Mouse (Mus musculus) ovary, postnatal 14 days (tissue): Measurements from ENCODE around the gene Rapgef2.
"Not testable (repeated sequence)": the region's sequence is repeated elsewhere in the genome, so short reads cannot be mapped to it uniquely, and the experiment has no call there.

Source experiments
- DNase-seq: peaks from one replicate; pipeline ENCODE4 v3.0.0; 2022; ENCODE audit warnings: low spot score

Gene Rapgef2

DNA sequence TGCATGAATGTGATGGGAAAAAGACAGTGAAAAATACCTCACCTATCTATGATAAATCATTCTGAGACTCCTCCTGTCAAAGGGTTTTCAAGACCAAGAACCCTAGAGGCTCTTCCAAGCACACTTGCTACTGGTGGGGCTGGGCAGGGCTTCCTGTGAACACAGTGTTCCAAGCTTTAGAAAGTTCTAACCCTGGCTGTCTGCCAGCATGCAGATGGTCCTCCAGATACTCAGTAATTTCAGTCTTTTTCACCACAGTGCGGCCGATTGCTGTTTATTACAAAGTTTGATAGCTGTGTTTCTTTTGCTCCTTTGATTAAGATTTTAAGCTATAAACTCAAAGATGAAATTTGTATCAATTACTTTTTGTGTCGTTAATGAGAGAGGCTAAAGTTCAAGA lies 83.1 kb downstream of the Rapgef2 start:
- DNase-seq = no peak

DNA sequence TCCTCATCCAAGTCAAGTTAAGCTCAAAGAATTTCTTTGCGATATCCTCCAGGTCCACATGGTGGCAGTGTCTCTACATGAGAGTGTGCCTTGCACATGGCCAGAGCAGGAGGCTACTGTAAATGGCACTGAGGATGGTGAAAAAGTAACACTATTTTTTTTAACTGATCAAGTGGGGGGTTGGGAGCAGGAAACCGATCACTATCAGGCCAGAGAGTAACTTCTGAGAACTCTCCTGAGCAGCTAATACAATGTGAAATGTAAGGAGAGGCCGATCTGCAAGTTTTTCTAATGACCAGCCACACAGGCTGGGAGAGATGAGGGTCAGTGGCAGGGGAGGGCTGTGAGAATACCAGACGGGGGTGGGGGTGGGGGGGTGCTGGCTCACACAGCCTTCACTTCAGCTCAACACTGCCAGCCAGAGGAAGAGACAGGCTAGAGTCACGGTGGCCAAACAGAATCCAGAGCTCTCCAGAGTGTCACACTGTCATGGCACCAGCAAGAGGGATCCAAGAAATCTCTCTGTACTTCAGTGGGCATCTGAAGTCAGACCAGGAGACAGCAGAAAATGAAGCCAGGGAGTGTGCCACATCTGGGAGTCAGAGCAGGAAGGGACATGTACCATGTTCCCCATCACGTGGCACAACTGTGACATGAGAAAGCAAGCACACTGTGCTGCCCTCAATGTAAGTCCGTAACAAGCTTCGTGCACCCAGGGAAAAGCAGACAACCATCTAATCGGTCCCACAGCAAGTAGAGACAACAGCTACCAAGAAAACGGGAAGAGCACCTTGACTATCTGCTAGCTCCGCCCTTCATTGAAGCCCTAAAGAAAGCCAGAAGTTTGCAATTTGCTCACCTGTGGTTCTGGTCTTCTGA lies 83.8 kb downstream of the Rapgef2 start:
- peak; percentile 62 for DNase-seq

DNA sequence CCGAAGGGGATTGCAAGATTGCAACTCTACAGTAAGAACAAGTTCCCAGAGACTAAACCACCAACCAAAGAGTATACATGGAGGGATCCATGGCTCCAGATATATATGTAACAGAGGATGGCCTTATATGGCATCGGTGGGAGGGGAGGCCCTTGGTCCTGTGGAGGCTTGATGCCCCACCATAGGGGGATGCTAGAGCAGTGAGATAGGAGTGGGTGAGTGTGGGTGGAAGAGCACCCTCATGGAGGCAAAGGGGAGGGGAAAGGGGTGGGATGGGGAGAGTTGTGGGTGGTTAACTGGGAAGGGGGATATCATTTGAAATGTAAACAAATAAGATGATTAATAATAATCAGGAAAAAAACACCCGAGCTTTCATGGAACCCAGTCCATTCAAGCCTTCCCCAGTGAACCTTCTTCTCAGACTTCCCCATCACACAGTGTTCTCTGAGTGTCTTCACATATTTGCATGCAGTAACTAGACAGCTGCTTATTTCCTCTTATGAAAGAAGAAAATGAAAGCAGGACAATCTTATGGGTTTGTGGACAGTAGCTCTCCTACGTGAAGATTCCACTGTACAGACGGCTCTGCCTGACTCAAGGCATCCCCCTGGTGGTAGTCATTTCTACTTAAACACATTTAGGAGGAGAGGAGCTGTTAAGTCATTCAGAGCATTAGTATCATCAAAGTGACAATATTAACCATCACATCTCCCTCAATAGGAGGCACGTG lies 89.4 kb downstream of the Rapgef2 start:
- no peak for DNase-seq

DNA sequence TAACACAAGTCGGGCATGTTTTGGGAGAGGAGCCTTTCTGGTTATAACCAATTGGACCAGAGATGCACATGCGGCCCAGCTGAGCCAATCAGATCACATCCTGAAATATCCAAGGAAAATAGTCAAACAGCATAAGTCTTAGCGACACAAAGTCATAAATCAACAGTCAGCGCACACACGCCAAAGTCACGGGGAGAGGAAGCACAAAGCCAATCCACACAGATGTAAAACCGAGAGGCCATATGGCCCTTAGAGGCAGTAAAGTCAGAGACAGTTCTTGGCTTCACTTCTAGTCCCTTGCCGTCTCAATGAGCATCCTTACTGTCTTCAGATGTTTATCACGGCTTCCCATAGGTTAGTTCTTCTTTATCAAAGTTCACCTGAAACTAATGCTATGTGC lies 91.0 kb downstream of the Rapgef2 start:
- DNase-seq = no peak

DNA sequence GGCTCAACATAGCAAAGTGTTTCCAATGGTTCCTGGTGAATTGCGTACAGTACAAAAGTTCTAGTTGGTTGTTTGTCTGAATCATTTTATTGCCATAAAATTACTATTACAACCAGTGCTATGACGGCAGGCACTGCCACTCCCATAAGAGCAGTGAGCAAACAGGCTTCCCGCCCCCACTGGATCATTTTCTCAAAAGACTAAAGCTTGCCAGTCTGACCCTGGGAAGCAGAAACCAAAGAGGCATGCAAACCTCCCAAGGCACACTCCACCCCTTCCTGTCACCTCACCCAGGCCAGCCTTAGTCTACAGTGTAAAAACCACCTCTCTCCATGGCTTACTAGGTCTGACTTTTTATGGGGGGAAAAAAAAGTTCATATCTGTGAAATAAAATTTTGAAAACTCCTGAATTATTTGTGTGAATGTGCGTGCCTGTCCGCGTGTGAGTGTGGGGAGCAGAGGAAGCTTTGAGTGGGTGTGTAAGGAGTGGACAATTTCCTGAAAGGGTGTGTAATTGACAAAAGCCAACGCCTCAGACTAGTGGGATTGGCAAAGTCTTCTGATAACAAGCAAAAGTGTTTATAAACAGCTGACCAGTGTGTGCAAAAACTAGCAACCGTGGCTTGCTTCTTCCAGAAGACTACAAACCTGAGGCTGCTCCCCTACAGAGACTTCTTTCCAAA lies 92.1 kb downstream of the Rapgef2 start:
- no peak for DNase-seq

DNA sequence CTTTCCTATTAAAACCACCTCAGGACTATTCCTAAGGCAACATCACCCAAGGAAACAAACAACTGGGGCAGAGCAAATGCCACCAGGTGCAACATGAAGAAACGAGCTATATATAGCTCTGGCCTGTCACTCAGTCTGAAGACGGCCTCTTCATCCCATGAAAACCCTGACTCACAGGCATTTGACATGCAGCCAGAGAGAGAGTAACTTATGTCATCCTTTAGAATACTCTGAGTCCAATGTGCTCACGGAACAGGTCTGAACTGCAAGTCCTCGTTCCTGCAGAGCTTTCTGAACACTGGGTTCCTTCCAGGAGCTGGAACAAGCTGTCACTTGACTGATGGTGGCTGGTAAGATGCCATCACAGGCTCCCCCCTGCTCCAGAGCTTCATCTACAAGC lies 93.3 kb downstream of the Rapgef2 start:
- no peak for DNase-seq

DNA sequence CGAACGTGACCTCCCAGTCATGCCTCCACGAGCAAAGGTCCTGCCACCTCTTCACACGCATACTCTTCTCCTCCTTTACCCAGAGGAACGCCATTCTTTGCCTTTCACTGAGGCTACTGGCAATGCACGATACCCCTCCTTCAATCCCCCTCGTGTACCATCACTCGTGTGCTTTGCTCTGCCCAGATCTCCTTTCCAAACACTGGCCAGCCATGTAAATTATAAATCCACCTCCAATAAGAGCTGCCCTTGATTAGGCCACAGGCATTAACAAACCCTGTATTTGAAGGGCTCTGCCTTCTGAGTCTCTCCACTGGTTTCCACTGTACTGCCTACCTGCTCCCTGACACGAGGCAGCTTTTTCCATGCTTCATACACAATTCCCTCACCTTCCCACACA lies 94.3 kb downstream of the Rapgef2 start:
- DNase-seq = no peak

DNA sequence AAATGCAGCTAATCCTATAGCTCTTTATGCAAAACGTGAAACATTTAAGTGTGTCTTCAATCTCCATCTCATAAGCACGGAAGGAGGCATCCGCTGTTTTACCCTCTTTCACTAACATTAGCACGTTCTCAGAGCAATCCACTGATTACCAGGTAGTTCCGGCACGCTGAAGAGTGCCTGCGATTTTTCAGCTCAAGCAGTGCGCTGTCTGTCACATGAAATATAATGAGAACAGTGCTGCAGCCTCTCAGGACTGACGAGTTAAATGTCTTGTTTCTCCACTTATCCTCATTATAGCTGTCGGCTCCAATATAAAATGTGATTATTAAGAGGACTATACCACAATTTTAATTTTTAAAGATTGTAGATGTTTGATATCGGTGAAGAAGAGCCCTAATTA lies 94.8 kb downstream of the Rapgef2 start:
- no peak for DNase-seq

DNA sequence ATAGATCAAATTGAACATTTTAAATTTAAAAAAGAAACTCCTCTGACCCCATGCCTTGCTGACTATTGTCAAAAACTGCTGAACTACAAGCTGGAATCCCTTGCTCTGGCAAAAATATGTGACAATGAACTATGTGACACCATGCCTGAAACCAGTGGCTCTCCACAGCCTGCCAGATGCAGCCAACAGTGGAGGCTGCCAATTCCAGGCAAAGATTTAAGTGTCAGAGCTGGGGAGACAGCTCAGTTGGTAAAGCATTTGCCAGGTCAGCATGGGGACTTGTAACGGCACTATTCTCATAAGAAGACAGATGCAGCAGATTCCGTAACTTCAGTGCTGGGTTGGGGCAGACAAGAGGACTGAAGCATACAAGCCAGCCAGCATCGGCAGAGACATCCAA lies 95.9 kb downstream of the Rapgef2 start:
- no peak for DNase-seq

DNA sequence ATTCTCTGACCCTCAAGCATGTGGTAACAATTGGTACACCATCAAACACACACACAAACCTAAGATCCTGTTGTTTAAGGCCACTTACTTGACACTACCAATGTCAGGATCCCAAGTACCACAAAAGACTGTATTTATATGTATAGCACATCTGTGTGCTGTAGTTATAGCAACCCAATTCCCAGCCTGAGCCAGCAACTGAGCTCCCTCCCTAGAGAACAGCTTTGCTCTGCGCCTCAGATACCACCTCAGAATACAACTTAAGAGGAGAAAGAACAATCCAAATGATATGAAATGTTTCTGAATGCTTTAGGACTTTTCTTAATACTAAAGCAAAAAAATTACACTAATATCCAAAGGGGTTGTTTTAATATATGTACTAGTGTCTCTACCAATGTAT lies 98.4 kb downstream of the Rapgef2 start:
- no peak for DNase-seq

DNA sequence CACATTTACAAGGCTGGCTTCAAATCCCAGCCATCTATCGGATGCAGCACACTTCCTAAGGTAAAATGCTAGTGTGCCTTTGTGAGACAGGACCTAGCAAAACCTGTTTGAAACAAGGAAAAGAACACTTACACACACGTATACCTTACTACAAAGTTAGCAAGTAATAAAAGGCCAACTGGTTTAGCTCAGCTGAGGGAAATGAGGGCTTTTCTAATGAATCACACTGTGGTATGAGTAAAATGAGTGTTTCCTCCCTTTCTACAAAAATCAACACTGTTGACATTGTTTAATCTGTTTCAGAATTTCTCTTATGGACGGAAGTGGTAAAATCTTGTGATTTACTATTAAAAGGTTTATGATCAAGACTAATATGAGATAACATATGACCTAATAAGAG lies 104.0 kb downstream of the Rapgef2 start:
- DNase-seq = no peak

DNA sequence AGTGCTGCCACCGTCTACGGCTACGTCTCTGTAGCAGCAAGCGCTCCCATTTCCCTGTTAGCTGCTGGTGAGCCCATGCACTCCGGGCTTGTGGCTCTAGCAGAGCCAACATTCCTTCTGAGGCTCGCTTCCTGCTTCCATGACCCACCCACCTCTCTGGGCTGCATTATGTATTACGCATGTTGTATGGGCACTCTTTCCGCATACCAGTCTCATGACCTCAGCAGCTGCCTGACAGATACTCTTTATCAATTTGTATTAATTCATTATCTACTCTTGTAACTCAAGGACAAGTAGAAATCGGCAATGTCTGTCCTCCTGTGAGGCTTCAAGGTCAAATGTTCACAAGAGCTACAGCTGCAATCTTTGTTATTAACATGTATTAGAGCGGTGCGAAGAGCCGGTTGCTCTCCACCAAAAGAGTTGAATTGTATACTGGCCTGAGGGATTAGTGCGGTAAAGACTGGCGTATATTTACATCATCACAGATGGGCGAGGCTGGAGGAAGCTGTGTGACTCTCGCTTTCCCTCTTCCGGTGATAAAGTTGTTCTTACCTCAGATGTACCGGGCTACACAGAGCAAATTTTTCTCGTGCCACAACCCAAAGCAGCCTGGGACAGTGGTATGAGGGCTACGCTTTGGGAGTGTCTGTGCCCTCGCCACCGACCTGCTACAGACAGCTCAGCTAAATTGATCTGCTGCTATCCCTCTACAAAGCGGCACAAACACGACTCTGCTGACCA lies 104.9 kb downstream of the Rapgef2 start:
- DNase-seq = peak; percentile 25

DNA sequence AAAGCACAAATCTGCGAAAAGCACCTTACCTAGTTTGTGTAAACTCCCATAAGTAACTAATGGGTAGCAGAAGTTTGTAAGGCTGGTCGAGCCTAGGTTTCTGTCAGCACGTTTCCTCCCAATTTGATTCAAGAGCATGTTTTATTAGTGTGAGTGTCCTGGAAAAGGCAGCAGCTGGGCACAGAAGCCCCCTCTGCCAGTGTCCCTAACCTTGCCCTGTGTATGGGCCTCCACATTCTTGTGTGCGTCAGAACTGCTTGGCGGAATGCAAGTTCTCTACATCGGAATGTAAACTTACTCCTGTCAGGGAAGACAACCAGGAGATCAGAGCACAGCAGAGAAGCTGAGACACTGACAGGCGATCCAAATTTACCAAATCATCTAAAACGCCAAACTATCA lies 106.2 kb downstream of the Rapgef2 start:
- no peak for DNase-seq

DNA sequence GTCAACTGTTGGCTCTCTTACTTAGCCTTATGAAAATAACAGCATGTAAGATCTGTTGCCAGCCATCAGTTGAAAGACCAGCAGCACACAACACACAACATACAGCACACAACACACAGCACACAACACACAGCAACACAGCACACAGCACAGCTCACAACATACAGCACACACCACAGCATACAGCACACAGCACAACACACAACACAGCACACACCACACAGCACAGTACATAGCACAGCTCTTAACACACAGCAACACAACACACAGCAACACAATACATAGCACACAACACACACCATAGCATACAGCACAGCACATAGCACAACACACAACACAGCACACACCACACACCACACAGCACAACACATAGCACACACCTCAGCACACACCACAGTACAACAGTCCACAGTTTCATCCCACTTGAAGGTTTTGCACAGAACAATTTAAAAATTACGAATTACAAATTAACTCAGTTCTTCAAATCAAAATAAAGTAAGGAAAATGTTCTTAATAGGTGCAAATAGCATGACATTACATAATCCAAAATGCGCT lies 106.7 kb downstream of the Rapgef2 start:
- DNase-seq = no peak

DNA sequence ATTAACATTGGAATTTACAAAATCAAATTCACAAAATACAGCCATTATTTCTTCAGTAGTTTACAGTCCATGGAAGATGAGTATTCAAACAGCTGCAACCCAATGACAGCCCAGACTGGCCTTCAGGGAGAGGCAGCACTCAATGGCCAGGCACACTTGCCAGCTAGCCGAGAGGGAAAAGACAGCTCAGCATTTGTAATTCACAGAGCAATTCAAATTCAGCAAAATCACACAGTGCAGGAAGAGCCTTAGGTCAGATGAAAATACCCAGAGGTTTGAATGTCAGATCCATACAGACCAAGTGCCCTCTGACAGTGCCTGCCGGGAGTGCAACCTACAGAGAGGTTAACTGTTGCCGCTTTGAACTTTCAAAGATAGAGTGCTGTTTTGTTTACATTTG lies 107.6 kb downstream of the Rapgef2 start:
- DNase-seq = no peak

DNA sequence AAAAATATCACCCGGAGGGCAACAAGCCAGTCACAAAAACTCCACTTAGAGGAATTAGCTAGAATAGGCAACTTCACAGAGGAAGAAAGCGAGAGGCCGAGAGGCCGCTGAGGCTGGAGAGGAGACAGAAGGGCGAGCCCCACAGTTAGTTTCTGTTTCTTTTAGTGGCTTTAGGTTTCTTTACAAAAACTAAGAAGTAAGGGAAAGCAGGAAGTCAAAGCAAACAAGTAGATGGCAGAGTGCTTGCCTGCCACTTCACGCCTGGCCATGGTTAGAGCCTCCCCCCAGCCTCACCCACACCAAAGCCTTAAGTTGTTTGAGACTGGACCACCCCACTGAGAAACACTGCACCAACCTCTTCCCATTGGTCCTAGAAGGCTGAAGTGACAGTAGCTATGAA lies 108.2 kb downstream of the Rapgef2 start:
- no peak for DNase-seq

DNA sequence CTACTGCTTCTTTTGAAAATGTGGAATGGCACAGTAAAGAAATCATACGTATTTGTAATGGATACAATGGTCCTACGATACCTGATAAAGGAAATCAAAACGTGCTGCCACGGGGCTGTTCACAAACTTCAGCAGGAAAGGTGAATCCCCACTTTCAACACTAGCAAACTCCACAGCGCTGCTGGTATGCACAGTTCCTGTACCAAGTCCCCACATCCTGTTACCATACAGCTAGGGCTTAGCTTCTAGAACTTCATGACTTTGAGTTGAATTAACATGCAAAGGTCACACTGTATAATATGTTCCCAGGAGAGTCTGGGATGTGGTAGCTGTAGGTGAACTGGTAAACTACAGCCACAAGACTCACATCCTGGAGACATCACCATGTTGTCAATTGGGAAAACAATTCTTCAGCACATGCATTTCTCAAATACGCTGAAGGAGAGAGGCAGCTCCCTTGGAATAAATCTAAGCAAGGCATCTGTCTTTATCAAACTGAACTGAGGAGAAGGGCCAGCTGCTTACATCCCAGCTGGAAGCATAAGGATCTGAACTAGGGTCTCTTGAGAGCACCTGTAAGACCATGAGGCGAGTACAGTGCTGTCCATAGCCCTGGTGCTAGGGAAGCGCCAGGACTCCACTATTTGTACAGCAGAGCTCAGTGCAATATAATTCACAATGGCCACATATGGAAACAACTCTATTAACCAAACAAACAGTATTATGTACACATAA lies 109.0 kb downstream of the Rapgef2 start:
- no peak for DNase-seq

DNA sequence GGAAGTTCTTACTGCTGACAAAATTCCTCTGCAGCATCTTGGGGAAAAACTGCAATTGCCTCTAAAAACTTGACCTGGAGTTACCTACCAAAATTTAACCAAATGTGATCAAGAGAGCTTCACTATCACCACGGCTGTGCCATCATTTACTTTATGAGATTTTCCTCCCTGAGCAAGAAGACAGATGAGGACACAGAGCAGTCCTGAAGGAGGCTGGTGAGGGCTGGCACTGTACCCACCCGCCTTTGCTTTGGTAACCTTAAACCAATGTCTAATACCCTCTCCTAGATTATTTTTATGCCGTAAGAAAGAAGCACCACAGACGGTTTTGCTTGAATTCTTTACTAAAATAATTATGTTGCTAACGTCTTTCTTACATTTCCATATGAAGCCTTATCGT lies 112.1 kb downstream of the Rapgef2 start:
- no peak for DNase-seq

DNA sequence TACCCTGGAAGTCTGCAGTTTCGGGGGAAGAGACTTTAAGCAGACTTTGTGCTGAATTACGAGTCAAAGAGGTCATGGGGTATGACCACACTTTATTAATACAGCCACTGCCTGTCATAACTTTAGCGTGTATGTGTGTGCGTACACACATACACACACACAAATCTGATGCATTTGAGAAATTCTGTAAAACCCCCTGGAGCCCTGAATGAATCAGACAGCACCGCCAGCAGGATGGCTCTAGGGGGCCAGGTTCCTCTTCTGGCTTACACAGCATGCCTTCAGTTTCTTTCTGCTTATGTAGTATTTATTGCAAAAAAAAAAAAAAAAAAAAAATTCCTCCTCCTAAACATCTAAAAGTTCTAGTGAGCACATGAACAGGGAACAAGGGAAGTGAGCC lies 113.0 kb downstream of the Rapgef2 start:
- DNase-seq = no peak

DNA sequence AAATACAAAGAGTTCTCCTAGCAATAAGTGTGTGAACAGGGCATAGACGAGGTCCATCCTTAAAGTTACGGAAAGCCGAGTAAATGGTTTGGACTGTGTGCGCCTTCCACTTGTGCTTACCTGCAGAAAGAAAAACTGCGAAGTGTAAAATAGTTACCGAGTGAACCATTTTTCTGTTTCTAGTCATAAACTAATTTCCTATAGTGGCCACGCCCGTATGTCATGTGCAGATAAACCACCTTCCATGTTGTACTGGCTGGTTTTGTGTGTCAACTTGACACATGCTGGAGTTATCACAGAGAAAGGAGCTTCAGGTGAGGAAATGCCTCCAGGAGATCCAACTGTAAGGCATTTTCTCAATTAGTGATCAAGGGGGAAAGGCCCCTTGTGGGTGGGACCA lies 115.2 kb downstream of the Rapgef2 start:
- DNase-seq = not testable (repeated sequence)

DNA sequence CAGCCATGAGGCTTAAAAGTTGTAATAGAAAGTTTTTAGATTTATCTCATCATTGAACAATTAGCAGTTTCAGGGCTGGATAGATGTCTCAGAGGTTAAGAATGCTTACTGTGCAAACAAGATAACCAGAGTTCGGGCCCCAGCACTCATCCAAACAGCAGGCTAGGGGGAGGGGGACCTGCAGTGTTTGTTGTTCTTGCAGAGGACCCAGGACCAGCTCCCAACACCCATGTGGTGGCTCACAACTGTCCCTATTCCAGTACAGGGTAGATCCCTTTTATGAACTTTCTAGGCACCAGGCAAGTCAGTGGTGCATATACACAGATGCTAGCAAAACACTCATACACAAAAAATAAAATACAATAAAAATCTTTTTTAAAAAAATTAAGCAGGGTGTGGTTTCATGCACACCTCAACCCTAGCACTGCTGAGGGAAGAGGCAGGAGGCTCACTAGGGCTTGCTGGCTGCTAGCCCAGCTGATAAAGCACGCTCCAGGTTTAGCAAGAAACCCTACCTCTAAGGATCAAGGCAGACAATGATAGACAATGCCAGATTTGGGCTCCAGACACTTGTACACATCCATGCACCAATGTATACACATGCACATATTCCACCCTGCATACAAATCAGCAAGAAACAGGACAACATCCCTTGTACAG lies 118.0 kb downstream of the Rapgef2 start:
- DNase-seq = no peak
